Mouse (Mus musculus) testis, postnatal 10 days (tissue): ENCODE results near the gene Cped1.
"Not testable (repeated sequence)": the region's sequence is repeated elsewhere in the genome, so short reads cannot be mapped to it uniquely, and the experiment has no call there.

ENCODE experiments used
- DNase-seq: peaks from one replicate; pipeline ENCODE4 v3.0.0; 2021; ENCODE audit warnings: low spot score

Gene Cped1

GRCm38 (mm10) chr6:22231244-22231643 lies 245.5 kb downstream of the Cped1 start:
- no peak for DNase-seq

GRCm38 (mm10) chr6:22233517-22233916 lies 247.8 kb downstream of the Cped1 start:
- no peak for DNase-seq

- no peak for DNase-seq
Measured at GRCm38 (mm10) chr6:22235133-22235532, 249.4 kb downstream of the Cped1 start.

- DNase-seq = no peak
Measured at GRCm38 (mm10) chr6:22243321-22243720, 257.6 kb downstream of the Cped1 start.

GRCm38 (mm10) chr6:22246696-22247095 lies 261.0 kb downstream of the Cped1 start:
- DNase-seq = no peak

- DNase-seq = no peak
Measured at GRCm38 (mm10) chr6:22258784-22259183, 273.1 kb downstream of the Cped1 start.

- DNase-seq = no peak
Measured at GRCm38 (mm10) chr6:22262519-22262918, 276.8 kb downstream of the Cped1 start.

- not testable (repeated sequence) for DNase-seq
Measured at GRCm38 (mm10) chr6:22264094-22264493, 278.4 kb downstream of the Cped1 start.

GRCm38 (mm10) chr6:22266018-22266417 lies 280.3 kb downstream of the Cped1 start:
- no peak for DNase-seq

- no peak for DNase-seq
Measured at GRCm38 (mm10) chr6:22267807-22268667, 282.3 kb downstream of the Cped1 start.

GRCm38 (mm10) chr6:22268677-22269076 lies 283.0 kb downstream of the Cped1 start:
- DNase-seq = no peak

- no peak for DNase-seq
Measured at GRCm38 (mm10) chr6:22269840-22270521, 284.3 kb downstream of the Cped1 start.

- DNase-seq = no peak
Measured at GRCm38 (mm10) chr6:22277941-22278340, 292.2 kb downstream of the Cped1 start.

- DNase-seq = no peak
Measured at GRCm38 (mm10) chr6:22280217-22280861, 294.6 kb downstream of the Cped1 start.

GRCm38 (mm10) chr6:22282405-22282804 lies 296.7 kb downstream of the Cped1 start:
- DNase-seq = no peak

GRCm38 (mm10) chr6:22288004-22288736 lies 302.5 kb downstream of the Cped1 start, which contains the start of gene Wnt16:
Gene Wnt16, plus strand, starts transcription at chr6:22288227.
- DNase-seq = no peak

GRCm38 (mm10) chr6:22288737-22289460 lies 303.2 kb downstream of the Cped1 start:
- peak; percentile 45 for DNase-seq

- DNase-seq = no peak
Measured at GRCm38 (mm10) chr6:22289461-22290021, 303.8 kb downstream of the Cped1 start.

- no peak for DNase-seq
Measured at GRCm38 (mm10) chr6:22290790-22291189, 305.1 kb downstream of the Cped1 start.

GRCm38 (mm10) chr6:22292056-22292455 lies 306.3 kb downstream of the Cped1 start:
- DNase-seq = no peak

GRCm38 (mm10) chr6:22293922-22294321 lies 308.2 kb downstream of the Cped1 start:
- DNase-seq = no peak
